Mouse (Mus musculus): ENCODE data around the gene Tlr13.

The Tlr13 gene

GRCm38 (mm10) chrX:106142936-106143335, at the start of gene Tlr13:
Gene Tlr13, plus strand, starts transcription at chrX:106143204.
- no peak for DNase-seq (ENCODE audit: low spot score)

DNA sequence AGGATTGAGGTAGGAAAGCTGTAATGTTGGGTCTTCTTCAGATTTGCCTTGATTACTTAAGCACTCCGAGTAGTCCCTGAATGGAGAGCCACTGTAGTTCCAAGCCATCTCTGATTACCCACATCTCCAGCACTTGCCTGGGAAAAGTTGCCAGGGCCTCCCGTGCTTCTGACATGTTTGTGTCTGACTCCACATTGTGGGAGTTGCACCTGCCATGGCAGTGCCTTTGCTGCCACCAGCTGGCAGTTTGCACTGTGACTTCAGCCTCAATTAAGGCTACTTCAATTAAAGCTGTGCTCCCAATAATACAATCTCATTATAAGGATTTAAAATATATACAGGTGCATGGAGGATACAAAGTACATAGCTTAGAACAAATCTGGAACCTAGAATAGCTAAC, 37.5 kb upstream of the Tlr13 start:
- peak; percentile 36 for DNase-seq (ENCODE audit: low spot score)

DNA sequence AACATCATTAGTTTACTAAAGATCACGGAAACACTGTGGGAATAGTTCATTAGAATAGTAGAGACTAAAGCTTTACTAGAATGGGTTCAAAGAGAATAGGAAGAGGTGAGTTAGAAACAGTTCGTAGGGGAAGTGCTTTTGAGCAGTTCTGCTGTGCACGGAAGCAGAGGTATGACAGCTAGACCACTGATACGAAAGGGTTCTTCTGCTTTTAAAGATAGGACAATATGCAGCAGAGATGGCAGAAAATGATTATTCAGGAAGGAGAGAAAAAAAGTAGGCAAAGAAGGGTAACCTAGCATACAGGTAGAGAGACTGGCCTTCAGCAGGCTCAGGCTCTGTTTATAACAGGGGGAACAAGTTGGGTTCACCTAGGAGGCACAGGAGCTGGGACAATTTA, 29.1 kb upstream of the Tlr13 start:
- DNase-seq (ENCODE audit: low spot score), result no peak

- DNase-seq (ENCODE audit: low spot score), result no peak
Observed at GRCm38 (mm10) chrX:106114674-106115073, 28.3 kb upstream of the Tlr13 start.

DNA sequence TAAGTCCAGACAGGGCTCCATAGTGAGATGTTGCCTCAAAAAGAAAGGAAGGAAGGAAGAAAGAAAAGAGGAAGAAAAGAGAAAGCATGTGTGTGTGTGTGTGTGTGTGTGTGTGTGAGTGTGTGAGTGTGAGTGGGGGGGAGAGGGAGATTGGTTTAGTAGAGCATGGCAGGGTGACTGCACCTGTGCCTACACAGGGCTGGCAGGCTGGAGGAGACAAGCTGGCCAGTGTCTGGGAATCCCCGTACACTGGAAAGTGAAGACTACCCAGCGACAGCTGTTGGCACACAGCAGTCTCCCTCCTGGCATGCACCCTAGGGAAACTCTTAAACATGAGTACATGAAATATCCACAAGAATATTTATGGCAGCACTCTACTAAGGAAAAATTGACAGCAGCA, 20.2 kb upstream of the Tlr13 start:
- no peak for DNase-seq (ENCODE audit: low spot score)

DNA sequence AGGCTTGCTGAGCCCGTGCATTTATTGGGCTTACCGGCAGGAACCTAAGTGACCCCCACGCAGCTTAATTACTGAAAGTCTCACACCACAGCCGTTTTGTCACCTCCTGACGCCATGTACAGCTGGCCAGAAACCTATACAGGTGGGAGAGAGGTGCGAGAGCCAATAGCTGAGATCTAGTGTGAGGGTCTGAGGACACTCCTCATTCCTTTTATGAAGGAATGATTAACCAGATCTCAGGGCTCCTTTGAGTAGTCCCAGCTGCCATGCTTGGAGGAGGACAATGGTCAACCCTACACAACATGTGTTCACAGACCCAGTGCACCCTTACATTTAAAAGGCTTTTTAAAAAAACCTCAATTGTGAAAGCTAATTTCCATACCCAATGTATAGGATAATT, 14.7 kb upstream of the Tlr13 start:
- no peak for DNase-seq (ENCODE audit: low spot score)

- no peak for DNase-seq (ENCODE audit: low spot score)
Observed at GRCm38 (mm10) chrX:106129877-106130276, 13.1 kb upstream of the Tlr13 start.

- DNase-seq (ENCODE audit: low spot score), result no peak
Observed at GRCm38 (mm10) chrX:106134916-106135315, 8.1 kb upstream of the Tlr13 start.

DNA sequence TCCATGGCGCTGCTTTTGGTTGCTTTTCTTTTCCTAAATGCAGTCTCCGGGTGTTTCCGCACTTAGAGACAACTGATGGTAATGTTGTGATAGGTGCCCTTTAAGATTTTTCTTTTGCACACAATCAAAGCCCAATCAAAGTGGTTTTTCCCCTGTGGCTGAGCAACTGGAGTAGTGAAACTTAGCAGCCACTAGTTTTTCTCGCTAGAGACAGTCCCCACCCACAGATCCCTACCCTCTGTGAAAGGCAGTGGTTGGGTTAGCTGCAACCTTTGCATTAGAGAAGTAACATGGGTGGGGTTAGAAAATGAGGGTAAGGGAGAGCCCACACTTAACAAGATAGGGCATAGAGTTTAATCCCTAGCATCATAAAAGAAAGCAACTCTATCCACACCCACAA, 7.5 kb upstream of the Tlr13 start:
- no peak for DNase-seq (ENCODE audit: low spot score)

DNA sequence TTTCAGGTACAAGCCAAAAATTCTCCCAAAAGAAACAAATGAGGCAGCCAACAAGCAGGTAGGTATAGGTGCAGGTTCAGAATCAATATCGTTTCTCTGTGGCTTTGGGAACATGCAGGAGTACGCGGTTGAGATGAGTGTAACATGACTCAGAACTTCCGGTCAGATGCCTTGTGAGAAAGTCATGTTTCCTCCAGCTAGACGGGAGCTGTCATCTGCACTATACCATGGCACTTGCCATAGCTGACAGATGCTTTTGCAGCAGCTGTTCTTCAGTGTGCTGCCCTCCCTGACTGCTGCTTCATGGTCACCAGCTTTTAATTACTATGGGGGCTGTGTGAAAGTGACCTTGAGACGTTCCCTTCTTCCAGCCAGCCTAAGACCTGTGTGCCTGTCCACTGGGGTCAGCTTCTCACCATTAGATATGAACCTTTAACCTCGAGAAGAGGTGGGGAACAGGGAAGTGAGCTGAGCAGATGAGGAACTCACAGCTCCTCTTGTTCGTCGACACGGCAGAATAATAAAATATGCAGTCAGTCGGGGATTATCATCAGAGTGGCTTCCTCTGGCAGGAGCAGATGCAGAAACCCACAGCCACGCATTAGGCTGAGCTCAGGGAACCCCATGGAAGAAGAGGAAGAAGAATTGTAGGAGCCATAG, 7.0 kb upstream of the Tlr13 start:
- DNase-seq (ENCODE audit: low spot score), result peak; percentile 3

GRCm38 (mm10) chrX:106139309-106140070, 3.5 kb upstream of the Tlr13 start:
- DNase-seq (ENCODE audit: low spot score), result no peak

GRCm38 (mm10) chrX:106148185-106148584, 5.2 kb downstream of the Tlr13 start:
- DNase-seq (ENCODE audit: low spot score), result no peak

GRCm38 (mm10) chrX:106149460-106149859, 6.5 kb downstream of the Tlr13 start:
- DNase-seq (ENCODE audit: low spot score), result no peak

- DNase-seq (ENCODE audit: low spot score), result no peak
Observed at GRCm38 (mm10) chrX:106154180-106154586, 11.2 kb downstream of the Tlr13 start.

GRCm38 (mm10) chrX:106155892-106156291, 12.9 kb downstream of the Tlr13 start:
- DNase-seq (ENCODE audit: low spot score), result no peak

- DNase-seq (ENCODE audit: low spot score), result no peak
Observed at GRCm38 (mm10) chrX:106163995-106164394, 21.0 kb downstream of the Tlr13 start.

DNA sequence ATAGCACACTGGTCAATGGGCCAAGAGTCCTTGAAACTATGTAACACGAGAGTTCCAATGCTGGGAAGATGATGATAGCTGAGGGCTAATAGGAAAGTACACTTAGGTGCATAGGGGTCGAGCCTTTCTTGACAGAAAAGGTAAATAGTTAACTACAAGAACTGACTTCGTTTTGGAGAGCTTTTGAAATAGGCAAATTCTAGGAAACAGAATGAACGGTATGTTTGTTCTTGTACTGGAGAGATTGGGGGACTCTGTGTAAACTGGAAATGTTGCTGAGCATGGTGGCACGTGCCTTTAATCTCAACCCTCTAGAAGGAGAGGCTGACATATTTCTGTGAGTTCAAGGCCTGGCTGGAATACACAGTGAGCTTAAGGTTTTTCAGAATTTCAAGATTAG, 21.6 kb downstream of the Tlr13 start:
- DNase-seq (ENCODE audit: low spot score), result no peak

GRCm38 (mm10) chrX:106165089-106165488, 22.1 kb downstream of the Tlr13 start:
- no peak for DNase-seq (ENCODE audit: low spot score)

- DNase-seq (ENCODE audit: low spot score), result peak; percentile 77
Observed at GRCm38 (mm10) chrX:106171106-106171852, 28.3 kb downstream of the Tlr13 start.

DNA sequence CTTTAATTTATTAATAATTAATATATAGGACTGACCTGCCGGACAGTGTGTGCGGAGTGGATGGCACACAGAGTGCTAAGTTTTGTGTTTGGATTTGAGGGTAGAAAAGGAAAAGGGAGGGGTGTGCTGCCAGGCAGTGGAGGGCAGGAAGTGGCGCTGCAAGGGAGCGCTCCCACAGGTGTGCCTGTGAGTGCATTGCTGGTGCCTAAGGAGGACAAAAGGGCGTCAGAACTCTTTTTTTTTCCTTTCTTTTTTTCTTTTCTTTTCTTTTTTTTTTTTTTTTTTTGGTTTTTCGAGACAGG, 28.8 kb downstream of the Tlr13 start:
- no peak for DNase-seq (ENCODE audit: low spot score)

DNA sequence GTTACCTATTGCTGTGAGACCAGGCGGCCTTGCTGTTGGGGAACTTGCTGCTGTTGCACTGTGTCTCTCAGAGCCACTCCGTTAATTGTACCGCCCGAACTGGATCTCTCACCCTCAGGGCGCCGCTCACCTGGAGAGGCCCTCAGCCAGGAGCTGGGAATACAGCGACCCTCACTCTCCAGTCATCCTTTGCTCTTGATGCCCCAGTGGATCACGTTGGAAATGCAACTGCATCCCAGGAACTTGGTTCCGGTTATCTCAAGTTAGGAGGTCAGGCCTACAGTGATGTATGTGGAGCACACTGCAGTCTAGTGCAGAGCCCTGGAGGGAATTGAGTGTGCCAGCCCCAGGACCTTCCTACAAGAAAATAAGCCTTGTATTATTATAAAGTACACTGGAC, 33.3 kb downstream of the Tlr13 start:
- no peak for DNase-seq (ENCODE audit: low spot score)

DNA sequence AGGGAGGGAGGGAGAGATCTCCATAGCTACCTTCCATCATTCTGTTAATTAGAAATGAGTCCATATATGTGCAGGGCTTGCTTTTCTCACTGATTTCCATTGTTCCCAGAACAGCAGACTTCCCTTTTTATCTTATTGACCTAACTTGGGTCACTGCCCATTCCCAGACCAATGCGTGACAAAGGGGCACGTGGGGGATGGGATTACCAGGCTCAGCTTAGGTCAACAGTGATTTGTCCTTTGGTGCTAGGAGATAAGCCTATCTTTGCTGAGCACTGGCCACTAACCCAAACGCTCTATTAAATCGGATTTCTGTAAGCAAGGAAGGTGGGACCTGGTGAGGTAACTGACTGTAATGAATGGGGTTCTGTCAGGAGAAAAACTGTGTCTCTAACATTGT, 41.3 kb downstream of the Tlr13 start:
- DNase-seq (ENCODE audit: low spot score), result no peak

GRCm38 (mm10) chrX:106185706-106186105, 42.7 kb downstream of the Tlr13 start:
- DNase-seq (ENCODE audit: low spot score), result no peak

Data from urinary bladder, postnatal 14 days (tissue).